23 mouse cellular contexts compared by ENCODE assay signal in the genomic region with DNA sequence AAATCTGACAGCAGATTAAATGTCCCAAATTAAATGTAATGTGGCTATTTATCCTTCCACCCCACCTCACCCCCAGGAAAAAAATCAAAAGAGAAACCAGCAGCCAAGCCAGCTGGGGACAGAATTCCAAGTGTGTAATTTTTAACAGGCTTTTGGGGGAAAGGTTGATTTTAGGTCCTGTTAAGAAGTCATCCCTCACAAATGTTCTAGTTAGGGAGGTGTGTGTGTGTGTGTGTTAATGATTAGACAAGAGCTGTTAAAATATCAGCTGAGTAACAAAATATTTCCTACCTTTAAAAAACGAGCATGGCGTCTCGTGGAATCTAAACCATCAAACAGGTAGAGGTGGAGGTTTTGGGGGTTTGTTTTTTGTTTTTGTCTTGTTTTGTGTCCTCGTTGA. TPM values are rescaled to one million over a fixed set of nuclear protein-coding genes. Genes with fewer than 3 reads are reported as not detected.
DNase-seq lines count a peak whose midpoint lies in the region; ATAC-seq and TF ChIP-seq lines count a peak whose summit lies in the region.
"Had no signal": no experiment of that assay in that cellular context is flagged by ENCODE, and none has a peak within 500 bp of the region (broad histone marks: within the 10 kb centered on the region; RNA-seq: fewer than 3 reads in every experiment).

No protein-coding gene starts in this region.

- TF ChIP-seq CTCF in gastrocnemius, adult 2 months (IDR thresholded peaks at IDR 0.05): no peak
- no peak for TF ChIP-seq CTCF in liver, embryonic 14.5 days (IDR thresholded peaks at IDR 0.05; ENCODE audit: low read depth)

- H3K4me2 ChIP-seq in liver, embryonic 14.5 days (ENCODE audit: low read depth): 0 out of 2 replicates have a peak overlapping the region, but pooled peaks have one; percentile 4
- H3K4me2 ChIP-seq in forebrain, embryonic 14.5 days (ENCODE audit: low read length): no peak overlapping the region
- H3K4me2 ChIP-seq: heart, embryonic 13.5 days; lung, embryonic 14.5 days; stomach, embryonic 15.5 days had no signal

- H3K9ac ChIP-seq in liver, embryonic 14.5 days (replicated peaks): no peak overlapping the region
- no peak overlapping the region for H3K9ac ChIP-seq in forebrain, embryonic 14.5 days (ENCODE audit: low read length)
- H3K9ac ChIP-seq: heart, embryonic 13.5 days; lung, embryonic 14.5 days; stomach, embryonic 15.5 days had no signal

- peak overlapping the region; percentile 71 for H3K27ac ChIP-seq in gastrocnemius, adult 2 months
- H3K27ac ChIP-seq in liver, embryonic 14.5 days: no peak overlapping the region
- no peak overlapping the region for H3K27ac ChIP-seq in forebrain, embryonic 14.5 days (ENCODE audit: low read depth, low read length)
- H3K27ac ChIP-seq: forebrain, embryonic 10.5 days; heart, embryonic 13.5 days; hindbrain, postnatal 0 days; stomach, embryonic 15.5 days had no signal

- no peaks in the 10 kb centered on the region for H3K9me3 ChIP-seq in liver, embryonic 14.5 days (ENCODE audit: control insufficient read depth, low read length)
- no peaks in the 10 kb centered on the region for H3K9me3 ChIP-seq in forebrain, embryonic 14.5 days (replicated peaks; ENCODE audit: control insufficient read depth, low read length)
- H3K9me3 ChIP-seq: forebrain, embryonic 10.5 days; heart, embryonic 13.5 days; stomach, embryonic 15.5 days had no signal

- H3K27me3 ChIP-seq in liver, embryonic 14.5 days (ENCODE audit: control insufficient read depth, insufficient read depth, low read length): no peaks in the 10 kb centered on the region
- H3K27me3 ChIP-seq in forebrain, embryonic 14.5 days (replicated peaks; ENCODE audit: control insufficient read depth, insufficient read depth, low read length): no peaks in the 10 kb centered on the region
- H3K27me3 ChIP-seq: heart, embryonic 13.5 days; stomach, embryonic 15.5 days had no signal

- DNase-seq in gastrocnemius, adult 2 months: no peak
- DNase-seq in gastrocnemius, postnatal 10 days: no peak
- no peak for DNase-seq in liver, embryonic 14.5 days (ENCODE audit: low read depth in 3 of 3, low spot score in 3 of 3)
- no peak for DNase-seq in liver
- peak; percentile 73 to 82 for DNase-seq in kidney, postnatal 36 days
- no peak for DNase-seq in forebrain, embryonic 14.5 days (ENCODE audit: low spot score)
- DNase-seq in thymus, adult 18-20 months: no peak
- no peak for DNase-seq in layer of hippocampus, postnatal 14 days (ENCODE audit: low spot score in 2 of 2)
- DNase-seq: adrenal gland, postnatal 25 days; cerebellum, adult 18-20 months; cerebellum, postnatal 36 days; heart, postnatal 4 days; layer of hippocampus, adult 9-11 months; lung, postnatal 36 days; thymus, adult 2 months had no signal

- no peaks in the 10 kb centered on the region for H3K36me3 ChIP-seq in liver, embryonic 14.5 days (replicated peaks; ENCODE audit: control insufficient read depth, insufficient read depth, low read depth)
- no peaks in the 10 kb centered on the region for H3K36me3 ChIP-seq in forebrain, embryonic 14.5 days (ENCODE audit: control insufficient read depth, insufficient read depth, low read length)
- H3K36me3 ChIP-seq: forebrain, embryonic 10.5 days; heart, embryonic 13.5 days; stomach, embryonic 15.5 days had no signal

- WGBS in liver, embryonic 14.5 days (ENCODE audit: insufficient replicate concordance): 49% methylated on average over 4 of the region's 4 CpGs
- 83% methylated on average over 4 of the region's 4 CpGs for WGBS in forebrain, embryonic 14.5 days

- H3K4me3 ChIP-seq in gastrocnemius, adult 2 months: no peak overlapping the region
- H3K4me3 ChIP-seq in liver, embryonic 14.5 days (ENCODE audit: insufficient read depth in 1 of 2, low read depth in 2 of 2, low read length in 2 of 2): no peak overlapping the region
- H3K4me3 ChIP-seq in forebrain, embryonic 14.5 days (ENCODE audit: low read depth, low read length): no peak overlapping the region
- H3K4me3 ChIP-seq: forebrain, embryonic 10.5 days; heart, embryonic 13.5 days; stomach, embryonic 15.5 days had no signal

- TF ChIP-seq EP300 in liver, embryonic 14.5 days (IDR thresholded peaks at IDR 0.05; ENCODE audit: low read depth): no peak

- intact Hi-C loops in gastrocnemius, adult 2 months (cut with DNase I): no loop called here

- ATAC-seq in liver, embryonic 14.5 days (ENCODE audit: insufficient read depth): no peak
- ATAC-seq in forebrain, embryonic 14.5 days: no peak
- ATAC-seq: activated CD4-positive, CD25-positive, alpha-beta regulatory T cell, adult 4 months; CD4-positive, CD25-positive, alpha-beta regulatory T cell, adult 4 months; hindbrain, postnatal 0 days; intestine, postnatal 0 days had no signal

- peaks cover 0 to 7% of the 10 kb centered on the region in 2 experiments; a peak in 2 of 4 replicates for H3K4me1 ChIP-seq in liver, embryonic 14.5 days (replicated peaks; ENCODE audit: control insufficient read depth in 2 of 2, insufficient read depth in 2 of 2, low read length in 1 of 2)
- H3K4me1 ChIP-seq in forebrain, embryonic 14.5 days (ENCODE audit: control insufficient read depth, insufficient read depth, low read length): no peaks in the 10 kb centered on the region

RNA-seq across cellular contexts. Expression of a gene that starts 49.1 kb away (rescaled TPM):
- 10 to 100 TPM; 14.0 to 15.6 TPM for total RNA-seq in gastrocnemius, adult 2 months (2021)
- total RNA-seq in gastrocnemius, postnatal 10 days (2021): 10 to 100 TPM; 40.9 to 54.1 TPM
- polyA plus RNA-seq in liver, embryonic 14.5 days (2012; rRNA removed): 3.4 and 3.9 TPM in 2 replicates
- polyA plus RNA-seq in liver, embryonic 14.5 days (2014; fragmentation: Nextera tagmentation; extraction: Ambion mirVana): 5.3 and 6.2 TPM in 2 replicates
- 20.1 and 30.2 TPM in 2 replicates for polyA plus RNA-seq in forebrain, embryonic 14.5 days (2014; fragmentation: Nextera tagmentation; extraction: Ambion mirVana)
- 10 to 100 TPM; 17.5 to 22.6 TPM for total RNA-seq in layer of hippocampus, postnatal 14 days (2021)

Comparison
In these comparisons a context has a peak if more than half of its experiments do, and no peak if none do; other contexts are left out.
1. DNase-seq: peak in kidney, postnatal 36 days (2 of 2); none in gastrocnemius, adult 2 months (single experiment), gastrocnemius, postnatal 10 days (single experiment), liver, embryonic 14.5 days (0 of 3), liver (single experiment), forebrain, embryonic 14.5 days (single experiment), thymus, adult 18-20 months (0 of 2) and layer of hippocampus, postnatal 14 days (0 of 2).